Mouse (Mus musculus) MEL (cell line): ENCODE results near the gene Racgap1. TPM values are rescaled to one million over a fixed set of nuclear protein-coding genes. Genes with fewer than 3 reads are reported as not detected.
A peak's percentile ranks its signal among the peaks of the same experiment; 100 is the strongest.

Experiments used
- DNase-seq: peaks from one replicate; pipeline ENCODE4 v3.0.0; 2011; ENCODE audit warnings: low read depth, low spot score
- H3K27ac ChIP-seq: 2 replicates; pipeline ENCODE4 v1.5.1; 2012; ENCODE audit warnings: low read depth, mild to moderate bottlenecking, control low read depth, low read length, moderate library complexity; ENCODE audit not compliant: control insufficient read depth
- H3K27me3 ChIP-seq, 2 experiments: fragments of 150-350 bp in 1 of 2; sonication (generic) in 1 of 2; 2 replicates each; pipeline ENCODE4 v1.6.1; 2012; ENCODE audit warnings: low read length in 2 of 2, mild to moderate bottlenecking in 2 of 2, improper control_type of control experiment in 1 of 2, moderate library complexity in 1 of 2; ENCODE audit not compliant: insufficient read depth in 2 of 2, control insufficient read depth in 1 of 2
- H3K36me3 ChIP-seq, 2 experiments: 2 replicates each; pipeline ENCODE4 v1.6.1; 2012 to 2014; ENCODE audit warnings: low read length in 2 of 2, improper control_type of control experiment in 1 of 2, inconsistent platforms in 1 of 2, mild to moderate bottlenecking in 1 of 2; ENCODE audit not compliant: insufficient read depth in 2 of 2, control insufficient read depth in 1 of 2
- H3K4me1 ChIP-seq, 2 experiments: fragments of 150-350 bp in 1 of 2; sonication (generic) in 1 of 2; 2 replicates each; pipeline ENCODE4 v1.6.1; 2012; ENCODE audit warnings: low read length in 2 of 2, improper control_type of control experiment in 1 of 2, mild to moderate bottlenecking in 1 of 2; ENCODE audit not compliant: insufficient read depth in 2 of 2, control insufficient read depth in 1 of 2
- H3K4me3 ChIP-seq, 2 experiments: fragments of 150-350 bp in 1 of 2; sonication (generic) in 1 of 2; 2 replicates each; pipeline ENCODE4 v1.5.1; 2012; ENCODE audit warnings: low read depth in 2 of 2, low read length in 2 of 2, mild to moderate bottlenecking in 2 of 2, moderate library complexity in 2 of 2, control low read depth in 1 of 2, improper control_type of control experiment in 1 of 2; ENCODE audit not compliant: control insufficient read depth in 1 of 2, insufficient read depth in 1 of 2
- H3K79me2 ChIP-seq: 2 replicates; pipeline ENCODE4 v1.6.1; 2012; ENCODE audit warnings: mild to moderate bottlenecking, low read length, moderate library complexity; ENCODE audit not compliant: control insufficient read depth, poor library complexity, insufficient read depth
- H3K9ac ChIP-seq: 2 replicates; pipeline ENCODE4 v1.6.1; 2012; ENCODE audit warnings: low read depth, mild to moderate bottlenecking, control low read depth, low read length, moderate library complexity; ENCODE audit not compliant: control insufficient read depth, poor library complexity, severe bottlenecking
- H3K9me3 ChIP-seq: fragments of 150-350 bp; sonication (generic); replicated peaks from 2 replicates; pipeline ENCODE4 v1.6.1; 2012; ENCODE audit warnings: mild to moderate bottlenecking, low read length, improper control_type of control experiment, moderate library complexity; ENCODE audit not compliant: insufficient read depth
- CHD2 ChIP-seq: IDR thresholded peaks from 2 replicates; pipeline ENCODE4 v1.6.1; 2011; ENCODE audit warnings: low read length, improper control_type of control experiment
- KAT2A ChIP-seq: conservative IDR thresholded peaks from 2 replicates; pipeline ENCODE4 v1.6.1; 2012; ENCODE audit warnings: low read depth, low read length, improper control_type of control experiment, inconsistent platforms
- MEF2A ChIP-seq: IDR thresholded peaks from 2 replicates; pipeline ENCODE4 v1.6.1; 2014; ENCODE audit warnings: low read depth, mild to moderate bottlenecking, inconsistent platforms, low read length, improper control_type of control experiment; ENCODE audit not compliant: poor library complexity, insufficient replicate concordance, severe bottlenecking; ENCODE audit errors: extremely low read depth
- NRF1 ChIP-seq: IDR thresholded peaks from 2 replicates; pipeline ENCODE4 v1.6.1; 2014; ENCODE audit warnings: low read depth, mild to moderate bottlenecking, inconsistent platforms, low read length, improper control_type of control experiment, moderate library complexity; ENCODE audit not compliant: poor library complexity, insufficient read depth, severe bottlenecking
- POLR2AphosphoS2 ChIP-seq: IDR thresholded peaks from 2 replicates; pipeline ENCODE4 v1.6.1; 2011; ENCODE audit warnings: low read length, improper control_type of control experiment
- RAD21 ChIP-seq: IDR thresholded peaks from 2 replicates; pipeline ENCODE4 v1.6.1; 2011; ENCODE audit warnings: mild to moderate bottlenecking, low read depth, low read length, improper control_type of control experiment
- TBP ChIP-seq: IDR thresholded peaks from 2 replicates; pipeline ENCODE4 v1.8.0; 2011; ENCODE audit warnings: low read depth, low read length, improper control_type of control experiment
- TCF12 ChIP-seq: IDR thresholded peaks from 2 replicates; pipeline ENCODE4 v1.6.1; 2014; ENCODE audit warnings: low read depth, mild to moderate bottlenecking, inconsistent platforms, low read length, improper control_type of control experiment, moderate library complexity
- USF2 ChIP-seq, 2 experiments: IDR thresholded peaks; 2 replicates each; pipeline ENCODE4 v1.6.1; 2011 to 2012; ENCODE audit warnings: improper control_type of control experiment in 2 of 2, low read length in 2 of 2, borderline replicate concordance in 1 of 2, inconsistent platforms in 1 of 2, low read depth in 1 of 2, mild to moderate bottlenecking in 1 of 2; ENCODE audit not compliant: insufficient read depth in 1 of 2
- ZC3H11A ChIP-seq: IDR thresholded peaks from 2 replicates; pipeline ENCODE4 v1.6.1; 2012; ENCODE audit warnings: low read depth, mild to moderate bottlenecking, inconsistent platforms, low read length, improper control_type of control experiment
- ZKSCAN1 ChIP-seq: IDR thresholded peaks from 2 replicates; pipeline ENCODE4 v1.6.1; 2012; ENCODE audit warnings: low read depth, mild to moderate bottlenecking, inconsistent platforms, low read length, improper control_type of control experiment, moderate library complexity
- ZNF384 ChIP-seq: IDR thresholded peaks from 2 replicates; pipeline ENCODE4 v1.6.1; 2012; ENCODE audit warnings: low read depth, mild to moderate bottlenecking, inconsistent platforms, low read length, improper control_type of control experiment
- polyA plus RNA-seq, 2 experiments: library from polyadenylated mRNA; stranded (reverse) in 1 of 2; unstranded in 1 of 2; fragments of >175 nt in 1 of 2; fragments of >200 nt in 1 of 2; gene quantifications; 2 replicates each; pipeline versions ENCODE4 v1.2.1 to v1.2.4; 2012; ENCODE audit warnings: low replicate concordance in 2 of 2, low read depth in 1 of 2; ENCODE audit not compliant: insufficient read length in 2 of 2, insufficient read depth in 1 of 2, missing spikeins in 1 of 2
- total RNA-seq: library from RNA; depleted of rRNA; stranded (reverse); fragments of 300-350 nt; gene quantifications from 2 replicates; pipeline ENCODE4 v1.2.3, GENCODE M21; 2012

The Racgap1 gene
- total and polyA plus RNA-seq, 3 experiments = 126 to 367 (median 149) TPM

DNA sequence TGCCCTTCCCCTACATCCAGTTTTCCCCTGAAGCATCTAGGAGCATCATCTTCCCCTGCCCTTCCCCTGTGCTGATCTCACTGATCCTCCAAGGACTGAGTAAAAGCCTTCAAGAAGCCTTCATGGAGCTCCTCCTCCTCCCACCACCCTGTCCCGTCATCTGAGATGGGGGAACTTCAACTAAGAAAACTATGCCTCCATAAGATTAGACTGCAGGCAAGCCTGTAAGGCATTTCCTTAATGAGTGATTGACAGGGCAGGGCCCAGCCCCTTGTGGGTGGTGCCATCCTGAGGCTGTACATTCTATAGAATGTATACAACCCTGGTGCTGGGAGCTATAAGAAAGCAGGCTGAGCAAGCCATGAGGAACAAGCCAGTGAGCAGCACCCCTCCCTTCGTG lies 7.0 kb upstream of the Racgap1 start:
- peaks cover 0 to 2% of the 10 kb centered on the region in 2 experiments; a peak in 2 of 4 replicates for H3K27me3 ChIP-seq

GRCm38 (mm10) chr15:99655956-99656355 lies 4.5 kb upstream of the Racgap1 start:
- H3K27me3 ChIP-seq = peaks cover 0 to 2% of the 10 kb centered on the region in 2 experiments; a peak in 2 of 4 replicates
- H3K4me1 ChIP-seq = peaks cover 4 to 6% of the 10 kb centered on the region in 2 experiments; a peak in 3 of 4 replicates
- no peaks in the 10 kb centered on the region for H3K9me3 ChIP-seq
- no peak overlapping the region for H3K27ac ChIP-seq
- peaks cover 0 to 12% of the 10 kb centered on the region in 2 experiments; a peak in 2 of 4 replicates for H3K36me3 ChIP-seq
- H3K9ac ChIP-seq = no peak overlapping the region
- DNase-seq = no peak
- peaks cover 5% of the 10 kb centered on the region for H3K79me2 ChIP-seq
- no peak overlapping the region for H3K4me3 ChIP-seq
- no peak for TF ChIP-seq RAD21
- no peak for TF ChIP-seq CHD2
- TF ChIP-seq TCF12 = no peak
- TF ChIP-seq ZNF384 = no peak
- no peak for TF ChIP-seq USF2 (IDR thresholded peaks at IDR 0.05; ENCODE audit: borderline replicate concordance in 1 of 2, insufficient read depth in 1 of 2, low read depth in 1 of 2, low read length in 2 of 2)

More for the DNA sequence above, 7.0 kb upstream of the Racgap1 start:
- H3K4me1 ChIP-seq = peaks cover 10 to 23% of the 10 kb centered on the region in 2 experiments
- no peaks in the 10 kb centered on the region for H3K9me3 ChIP-seq
- peaks cover 0 to 20% of the 10 kb centered on the region in 2 experiments; a peak in 2 of 4 replicates for H3K36me3 ChIP-seq
- DNase-seq = peak; percentile 76
- H3K27ac ChIP-seq = no peak overlapping the region
- no peaks in the 10 kb centered on the region; the same call in 1 of the 2 replicates for H3K79me2 ChIP-seq
- H3K9ac ChIP-seq = no peak overlapping the region
- TF ChIP-seq POLR2AphosphoS2 (no peak), ZC3H11A (no peak), TBP (0 out of 2 replicates have a peak, but pooled peaks have one; percentile 16)
- TF ChIP-seq, all 39 proteins: peak for 1
- H3K4me3 ChIP-seq = no peak overlapping the region

- Histone ChIP-seq H3K9ac (no peak overlapping the region), H3K27me3 (peaks cover 0 to 2% of the 10 kb centered on the region in 2 experiments; a peak in 2 of 4 replicates), H3K27ac (no peak overlapping the region), H3K9me3 (no peaks in the 10 kb centered on the region), H3K4me3 (no peak overlapping the region), H3K36me3 (peaks cover 0 to 26% of the 10 kb centered on the region in 2 experiments; a peak in 3 of 4 replicates), H3K4me1 (peaks cover 10 to 20% of the 10 kb centered on the region in 2 experiments), H3K79me2 (peaks cover 25% of the 10 kb centered on the region)
- no peak for DNase-seq
- no peak for TF ChIP-seq CHD2
- TF ChIP-seq KAT2A = no peak
- no peak for TF ChIP-seq NRF1
- TF ChIP-seq ZKSCAN1 = no peak
- TF ChIP-seq MEF2A = no peak
Measured at GRCm38 (mm10) chr15:99653876-99654275, 2.4 kb upstream of the Racgap1 start.
